Comparison of ENCODE assay signal across 9 mouse cellular contexts in the genomic region with DNA sequence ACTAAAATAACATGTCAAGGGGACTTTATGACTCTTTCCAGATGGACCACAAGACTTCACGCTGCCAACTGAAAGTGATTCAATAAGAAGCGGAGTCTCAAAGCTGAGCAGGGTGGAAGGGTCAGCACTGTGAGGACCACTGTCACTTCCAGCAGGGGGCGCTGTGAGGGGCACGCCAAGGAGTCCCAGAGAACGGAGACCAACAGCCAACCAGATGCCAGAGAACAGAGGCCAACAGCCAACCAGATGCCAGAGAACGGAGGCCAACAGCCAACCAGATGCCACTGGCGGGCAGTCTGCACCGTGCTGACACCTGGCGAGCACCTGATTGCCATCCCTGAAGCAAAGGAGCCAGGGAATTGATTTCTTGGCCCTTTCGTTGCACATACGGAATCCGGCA. TPM values are rescaled to one million over a fixed set of nuclear protein-coding genes. Genes with fewer than 3 reads are reported as not detected.
DNase-seq lines count a peak whose midpoint lies in the region; ATAC-seq and TF ChIP-seq lines count a peak whose summit lies in the region.
"Had no signal": no experiment of that assay in that cellular context is flagged by ENCODE, and none has a peak within 500 bp of the region (broad histone marks: within the 10 kb centered on the region; RNA-seq: fewer than 3 reads in every experiment).

No protein-coding gene starts in this region.

- H3K4me2 ChIP-seq in midbrain, embryonic 11.5 days, result no peak overlapping the region; the same call in 1 of the 2 replicates
- H3K4me2 ChIP-seq: stomach, embryonic 15.5 days had no signal

- no peak overlapping the region for H3K9ac ChIP-seq in midbrain, embryonic 11.5 days (ENCODE audit: low read length)
- H3K9ac ChIP-seq: stomach, embryonic 15.5 days had no signal

- TF ChIP-seq CTCF in gastrocnemius, adult 2 months (IDR thresholded peaks at IDR 0.05), result peak; percentile 29
- TF ChIP-seq CTCF in E14TG2a.4 (conservative IDR thresholded peaks at IDR 0.05; ENCODE audit: low read length), result peak; percentile 83

- intact Hi-C loops in gastrocnemius, adult 2 months (cut with DNase I), result no loop called here

- H3K4me1 ChIP-seq in E14TG2a.4 (replicated peaks; ENCODE audit: low read depth, low read length), result peaks cover 92% of the 10 kb centered on the region
- H3K4me1 ChIP-seq in midbrain, embryonic 11.5 days (ENCODE audit: control insufficient read depth, insufficient read depth, low read length), result peaks cover 15% of the 10 kb centered on the region
- H3K4me1 ChIP-seq: stomach, embryonic 15.5 days had no signal

- DNase-seq in gastrocnemius, adult 2 months, result peak; percentile 28
- DNase-seq in gastrocnemius, adult 8-10 months (ENCODE audit: low spot score in 2 of 2), result no peak
- peak; percentile 43 for DNase-seq in kidney, postnatal 10 days
- DNase-seq in midbrain, embryonic 11.5 days (ENCODE audit: low spot score, missing footprints), result peak; percentile 95
- peak; percentile 31 to 38 for DNase-seq in thymus, postnatal 36 days
- DNase-seq in left cerebral cortex, adult 11 months (ENCODE audit: low spot score), result no peak

- peak; percentile 53; the same call in 1 of the 2 replicates for ATAC-seq in erythroblast, adult 5-6 weeks (replicated peaks; ENCODE audit: low FRiP score, poor library complexity, severe bottlenecking)
- peak; percentile 79 for ATAC-seq in midbrain, embryonic 11.5 days (ENCODE audit: low FRiP score)

- H3K27ac ChIP-seq in gastrocnemius, adult 2 months, result no peak overlapping the region
- no peak overlapping the region for H3K27ac ChIP-seq in midbrain, embryonic 11.5 days (ENCODE audit: low read depth, low read length)
- H3K27ac ChIP-seq: stomach, embryonic 15.5 days had no signal

- no peaks in the 10 kb centered on the region for H3K9me3 ChIP-seq in E14TG2a.4 (ENCODE audit: low read length)
- no peaks in the 10 kb centered on the region for H3K9me3 ChIP-seq in midbrain, embryonic 11.5 days (ENCODE audit: control insufficient read depth, low read length)
- H3K9me3 ChIP-seq: stomach, embryonic 15.5 days had no signal

- no peak overlapping the region for H3K4me3 ChIP-seq in gastrocnemius, adult 2 months
- peak overlapping the region; percentile 35; the same call in 1 of the 2 replicates for H3K4me3 ChIP-seq in E14TG2a.4 (replicated peaks; ENCODE audit: low read length)
- H3K4me3 ChIP-seq in midbrain, embryonic 11.5 days (ENCODE audit: low read depth, low read length), result no peak overlapping the region
- H3K4me3 ChIP-seq: stomach, embryonic 15.5 days had no signal

- no peaks in the 10 kb centered on the region for H3K36me3 ChIP-seq in E14TG2a.4 (ENCODE audit: insufficient read depth, low read length)
- no peaks in the 10 kb centered on the region for H3K36me3 ChIP-seq in midbrain, embryonic 11.5 days (ENCODE audit: control insufficient read depth, insufficient read depth, low read length)
- H3K36me3 ChIP-seq: stomach, embryonic 15.5 days had no signal

- H3K27me3 ChIP-seq in E14TG2a.4 (ENCODE audit: insufficient read depth, low read length), result peaks cover 12% of the 10 kb centered on the region
- no peaks in the 10 kb centered on the region for H3K27me3 ChIP-seq in midbrain, embryonic 11.5 days (ENCODE audit: control insufficient read depth, insufficient read depth, low read length)
- H3K27me3 ChIP-seq: stomach, embryonic 15.5 days had no signal

- WGBS in midbrain, embryonic 11.5 days, result 33% methylated on average over 12 of the region's 12 CpGs

RNA-seq across cellular contexts. Expression of a gene that starts 49.9 kb away (rescaled TPM):
- total RNA-seq in gastrocnemius, adult 2 months (2021), result 1 to 10 TPM; 1.3 to 2.6 TPM
- 1 to 10 TPM in 2 of 4 experiments, under 1 TPM in 2; 0.92 to 2.0 (median 1.1) TPM for total RNA-seq in gastrocnemius, adult 8-10 months (2022)
- total RNA-seq in erythroblast, adult 5-6 weeks (2015; ENCODE audit: low replicate concordance), result 6.7 and 11.0 TPM in 2 replicates
- 3.7 and 6.6 TPM in 2 replicates for total RNA-seq in erythroblast, adult 5-6 weeks (2017; ENCODE audit: low replicate concordance)
- polyA plus RNA-seq in midbrain, embryonic 11.5 days (2014; fragmentation: Nextera tagmentation; extraction: Ambion mirVana), result 33.1 and 35.7 TPM in 2 replicates

Comparison
In these comparisons a context has a peak if more than half of its experiments do, and no peak if none do; other contexts are left out.
1. DNase-seq: peak in gastrocnemius, adult 2 months (single experiment), kidney, postnatal 10 days (single experiment), midbrain, embryonic 11.5 days (single experiment) and thymus, postnatal 36 days (2 of 2); none in gastrocnemius, adult 8-10 months (0 of 2) and left cerebral cortex, adult 11 months (single experiment).